13 mouse cellular contexts compared by ENCODE assay signal in genomic region chr5:92834513-92834912, GRCm38 (mm10).
"Had no signal": no experiment of that assay in that cellular context is flagged by ENCODE, and none has a peak within 500 bp of the region (broad histone marks: within the 10 kb centered on the region; RNA-seq: fewer than 3 reads in every experiment).

No protein-coding gene starts in this region.

- H3K36me3 ChIP-seq: intestine, embryonic 15.5 days; liver, embryonic 13.5 days had no signal

- H3K4me3 ChIP-seq: intestine, embryonic 15.5 days; left cerebral cortex, adult 2 months; liver, embryonic 13.5 days had no signal

- ATAC-seq: intestine, embryonic 15.5 days had no signal

- H3K27me3 ChIP-seq: intestine, embryonic 15.5 days; liver, embryonic 13.5 days had no signal

- H3K4me2 ChIP-seq: intestine, embryonic 15.5 days; liver, embryonic 13.5 days; midbrain, embryonic 11.5 days had no signal

- H3K27ac ChIP-seq: intestine, embryonic 15.5 days; left cerebral cortex, adult 2 months; liver, embryonic 13.5 days had no signal

- DNase-seq: kidney, postnatal 10 days; kidney, postnatal 36 days; layer of hippocampus, postnatal 36 days; liver, embryonic 13.5 days; lung, adult 2 months; lung, postnatal 14 days; lung, postnatal 4 days; midbrain, embryonic 14.5 days; thymus, adult 18-20 months; thymus, postnatal 36 days had no signal

- H3K9me3 ChIP-seq: intestine, embryonic 15.5 days; liver, embryonic 13.5 days had no signal

- H3K4me1 ChIP-seq: liver, embryonic 13.5 days had no signal

- H3K9ac ChIP-seq: intestine, embryonic 15.5 days; liver, embryonic 13.5 days had no signal
